Mouse (Mus musculus) liver, embryonic 11.5 days (tissue): Measurements from ENCODE around the gene Ddx54. TPM values are rescaled to one million over a fixed set of nuclear protein-coding genes. Genes with fewer than 3 reads are reported as not detected.

Experiments used
- polyA plus RNA-seq: library from polyadenylated mRNA; unstranded; fragments of >200 nt; fragmentation: Nextera tagmentation; extraction: Ambion mirVana; gene quantifications from 2 replicates; pipeline ENCODE4 v1.2.1, GENCODE M21; 2014

The Ddx54 gene
- polyA plus RNA-seq, 1 experiment from 2014 or later: 46.7 TPM

Other genes starting within 250 kb of the Ddx54 start
- gene Lhx5, start 181.0 kb upstream of the Ddx54 start, polyA plus RNA-seq: 0.05 TPM in 1 of 2 replicates, not detected in the other
- 2.3 and 2.5 TPM in 2 replicates for gene Sdsl, start 139.9 kb upstream of the Ddx54 start, polyA plus RNA-seq
- not detected in 2 replicates for gene Sds, start 136.2 kb upstream of the Ddx54 start, polyA plus RNA-seq
- gene Plbd2, start 109.1 kb upstream of the Ddx54 start, polyA plus RNA-seq: 32.8 and 35.1 TPM in 2 replicates
- 5.1 and 5.5 TPM in 2 replicates for gene Slc8b1, start 101.6 kb upstream of the Ddx54 start, polyA plus RNA-seq
- 27.4 and 29.7 TPM in 2 replicates for gene Tpcn1, start 24.1 kb upstream of the Ddx54 start, polyA plus RNA-seq
- gene Iqcd, start 23.7 kb upstream of the Ddx54 start, polyA plus RNA-seq: 1.3 and 1.5 TPM in 2 replicates
- 9.0 and 13.1 TPM in 2 replicates for gene Rita1, start 150 bp upstream of the Ddx54 start, polyA plus RNA-seq
- gene Cfap73, start 21.5 kb downstream of the Ddx54 start, polyA plus RNA-seq: not detected in 2 replicates
- gene Rasal1, start 36.1 kb downstream of the Ddx54 start, polyA plus RNA-seq: 0.25 and 0.32 TPM in 2 replicates
- gene Dtx1, start 99.2 kb downstream of the Ddx54 start, polyA plus RNA-seq: 0.23 and 1.1 TPM in 2 replicates
- 0.23 and 0.29 TPM in 2 replicates for gene Oas2, start 137.1 kb downstream of the Ddx54 start, polyA plus RNA-seq
- gene Oas3, start 164.9 kb downstream of the Ddx54 start, polyA plus RNA-seq: 0.04 and 0.08 TPM in 2 replicates
- gene Oas1e, start 182.8 kb downstream of the Ddx54 start, polyA plus RNA-seq: not detected in 2 replicates
- gene Oas1c, start 199.8 kb downstream of the Ddx54 start, polyA plus RNA-seq: 0.19 TPM in 1 of 2 replicates, not detected in the other
- not detected in 2 replicates for gene Oas1f, start 234.6 kb downstream of the Ddx54 start, polyA plus RNA-seq
- gene Oas1h, start 248.7 kb downstream of the Ddx54 start, polyA plus RNA-seq: not detected in 2 replicates